Mouse (Mus musculus) left cerebral cortex, adult 11 months (tissue): ENCODE measurements at regions not wholly inside any gene's neighbourhood (a gene's known extent, or its start where the extent isn't known, plus 50 kb on each side); places are given as distances from the start of the nearest gene placed in this dataset.

Experiments
- DNase-seq: peaks from one replicate; pipeline ENCODE4 v3.0.0; 2022; ENCODE audit warnings: low spot score

GRCm38 (mm10) chr7:64058282-64058872 lies 95.3 kb upstream of the Trpm1 start:
- DNase-seq: no peak

DNA sequence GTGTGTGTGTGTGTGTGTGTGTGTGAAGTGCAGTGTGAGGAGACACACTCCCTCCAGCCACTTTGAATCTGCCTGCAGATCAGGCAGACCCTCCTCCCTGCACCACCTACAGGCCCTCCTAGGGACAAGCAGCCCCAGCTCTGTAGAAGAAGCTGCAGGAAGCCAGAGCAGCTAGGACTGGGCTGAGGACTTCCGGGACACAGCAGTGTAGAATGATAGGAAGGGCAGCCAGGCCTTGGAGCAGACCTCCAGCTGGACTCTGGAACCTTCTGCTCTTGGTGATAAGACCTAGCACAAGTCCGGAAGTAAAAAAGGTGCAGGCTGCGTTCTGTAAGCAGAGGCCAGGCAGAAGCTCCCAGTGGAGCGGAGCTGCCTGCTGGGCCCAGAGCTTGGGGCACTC lies 95.8 kb upstream of the Trpm1 start:
- DNase-seq: no peak

GRCm38 (mm10) chr7:64056498-64056897 lies 97.1 kb upstream of the Trpm1 start:
- no peak for DNase-seq

DNA sequence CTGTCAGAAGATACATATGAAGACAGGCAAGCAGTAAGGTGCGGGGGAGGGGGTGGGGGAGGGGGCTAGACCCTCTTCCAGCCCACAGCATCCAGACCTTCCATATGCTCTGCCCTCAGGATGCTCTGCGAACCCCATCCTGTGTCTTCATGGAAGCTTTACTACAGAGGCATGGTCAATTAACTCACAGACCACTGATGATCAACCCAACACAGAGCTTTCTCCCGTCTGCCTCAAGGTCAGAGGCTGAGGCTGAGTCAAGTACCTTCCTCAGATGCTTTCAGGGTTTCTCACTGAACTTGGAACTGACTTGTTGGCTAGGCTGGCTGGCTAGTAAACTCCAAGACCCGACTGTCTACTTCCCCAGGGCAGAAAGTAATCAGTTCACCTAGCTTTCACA lies 98.6 kb upstream of the Trpm1 start:
- DNase-seq: no peak

DNA sequence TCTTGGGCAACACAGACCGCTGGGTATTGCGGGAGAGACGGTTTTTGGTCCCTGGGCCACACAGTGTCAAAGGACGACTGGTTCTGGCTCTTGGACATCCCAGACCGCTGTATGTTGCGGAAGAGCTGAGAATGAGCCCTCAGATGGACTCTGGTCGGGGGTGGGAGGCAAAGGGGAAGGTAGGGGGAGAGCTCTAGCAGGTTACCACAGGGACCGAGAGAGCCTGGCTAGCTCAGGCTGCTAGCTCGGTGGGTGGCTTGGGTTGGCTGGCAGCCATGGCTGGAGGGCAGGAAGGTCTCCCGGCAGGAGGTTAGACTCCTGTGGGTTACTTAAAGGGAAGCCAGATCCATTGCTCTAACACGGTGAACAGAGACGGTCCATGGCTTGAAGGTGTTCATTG lies 99.9 kb upstream of the Trpm1 start:
- DNase-seq: no peak

- DNase-seq: no peak
Observed at GRCm38 (mm10) chr7:64052400-64052799, 101.2 kb upstream of the Trpm1 start.

DNA sequence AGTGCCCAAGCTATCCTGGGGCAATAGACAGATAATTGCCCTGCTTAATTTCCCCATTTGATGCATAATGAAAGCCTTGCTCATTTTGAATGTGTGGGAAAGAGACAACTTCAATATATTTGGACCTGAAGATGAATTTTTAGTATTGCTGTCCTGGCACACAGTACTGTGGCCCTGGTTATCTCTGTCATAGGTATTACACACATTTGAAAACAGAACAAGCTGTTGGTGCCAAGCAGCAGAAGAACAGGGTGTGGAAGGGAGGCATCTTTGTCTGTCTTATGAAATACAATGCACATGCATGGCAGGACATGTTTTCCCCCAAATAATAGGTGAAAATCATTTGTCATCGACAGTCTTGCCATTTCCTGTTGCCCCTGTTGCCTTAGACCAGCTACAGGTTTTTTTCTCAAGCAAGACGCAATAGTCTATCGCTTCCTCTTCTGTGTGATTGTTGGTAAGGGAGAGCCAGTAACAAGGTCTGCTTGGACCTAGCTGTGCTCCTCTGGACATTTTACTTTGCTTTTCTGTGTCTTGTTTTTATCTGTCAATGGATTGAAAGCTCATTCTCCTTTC lies 102.7 kb upstream of the Trpm1 start:
- DNase-seq: no peak

DNA sequence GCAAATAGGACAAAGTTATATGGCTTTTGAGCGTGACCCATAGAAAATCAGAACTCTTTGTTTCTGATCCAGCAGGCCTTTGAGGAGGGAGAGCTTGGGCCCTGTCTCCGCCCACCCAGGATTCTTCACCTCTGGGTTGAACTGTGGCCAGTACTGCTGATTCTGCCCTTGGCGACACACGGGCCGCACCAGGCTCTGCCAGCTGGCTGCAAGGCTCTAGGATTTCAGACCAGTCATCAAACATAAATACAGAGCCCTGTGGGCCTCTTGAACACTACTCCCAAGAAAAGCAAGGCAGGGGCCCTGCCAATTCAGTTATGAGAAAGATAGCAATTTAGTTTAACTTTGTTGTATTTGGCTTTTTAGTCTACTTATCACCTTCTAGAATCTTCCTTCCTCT lies 103.4 kb upstream of the Trpm1 start:
- no peak for DNase-seq

DNA sequence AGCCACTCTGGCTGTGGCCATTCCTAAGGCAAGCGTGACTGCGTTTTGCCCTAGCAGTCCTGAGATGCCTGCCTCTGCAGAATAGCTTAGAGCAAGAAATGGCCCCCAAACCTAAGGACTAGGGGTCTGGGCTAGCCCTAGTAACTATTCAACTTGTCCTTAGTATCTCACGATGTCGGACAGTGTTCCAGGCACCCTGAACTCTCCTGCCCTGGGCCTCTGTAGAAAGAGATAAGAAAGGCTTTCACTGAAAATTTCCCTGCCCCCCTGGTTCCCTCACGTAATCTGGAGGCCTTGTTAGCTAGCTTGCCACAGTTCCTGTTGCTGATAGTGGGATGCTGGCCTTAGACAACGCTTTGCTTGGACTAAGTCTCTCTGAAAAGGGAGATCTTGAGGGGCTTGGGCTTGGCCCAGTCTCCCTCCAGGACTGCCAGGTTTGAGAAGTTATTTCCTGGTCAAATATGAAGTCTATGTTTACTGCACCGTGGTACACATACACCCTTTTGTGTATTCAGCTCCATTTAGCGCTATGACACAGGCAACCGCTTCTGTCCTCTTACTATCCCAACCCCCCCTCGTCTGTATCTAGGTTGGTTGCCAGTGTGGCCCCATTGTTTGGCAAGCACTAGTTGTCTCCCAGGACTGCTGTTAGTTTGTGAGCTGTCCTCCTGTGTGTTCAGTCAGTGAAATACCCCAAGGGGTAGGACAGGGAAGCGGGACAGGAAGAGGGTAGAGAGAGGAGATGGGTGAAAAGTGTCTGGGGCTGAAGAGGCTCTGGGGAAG lies 104.3 kb upstream of the Trpm1 start:
- no peak for DNase-seq

DNA sequence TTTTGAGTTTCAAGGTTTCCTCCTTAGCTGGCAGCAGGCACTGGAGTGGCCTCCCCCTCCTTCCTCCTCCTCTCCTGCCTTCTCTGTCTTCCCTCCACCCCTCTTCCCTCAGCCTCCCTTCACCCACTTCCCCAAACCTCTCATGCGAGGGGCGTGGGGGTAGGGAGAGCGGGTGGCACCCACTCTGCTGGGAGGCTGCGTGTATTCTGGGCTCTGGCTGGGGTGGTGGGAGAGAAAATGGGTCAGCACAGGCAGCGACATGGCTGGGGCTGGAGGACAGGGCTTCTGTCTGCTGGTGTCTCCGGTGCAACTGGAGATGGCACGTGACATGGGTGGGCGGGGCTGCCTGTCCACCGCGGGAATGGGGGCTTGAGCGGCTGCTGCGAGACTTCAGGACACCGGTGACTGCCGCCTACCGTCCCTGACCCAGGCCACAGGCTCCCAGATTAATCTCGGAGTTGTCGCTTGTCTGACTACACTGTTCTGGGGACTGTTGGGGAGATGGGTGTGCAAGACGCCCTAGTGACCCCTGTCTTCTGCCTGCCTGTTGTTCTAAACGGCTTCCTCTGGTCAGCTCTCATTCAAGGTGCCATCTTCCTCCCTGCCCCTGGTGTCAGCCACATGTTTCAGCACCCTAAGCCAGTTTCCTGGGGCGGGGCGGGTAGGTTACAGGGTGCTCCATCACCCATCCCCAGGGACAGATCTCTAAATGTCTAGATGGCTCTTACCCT lies 105.0 kb upstream of the Trpm1 start:
- DNase-seq: no peak

- no peak for DNase-seq
Observed at GRCm38 (mm10) chr7:64047831-64048230, 105.8 kb upstream of the Trpm1 start.

DNA sequence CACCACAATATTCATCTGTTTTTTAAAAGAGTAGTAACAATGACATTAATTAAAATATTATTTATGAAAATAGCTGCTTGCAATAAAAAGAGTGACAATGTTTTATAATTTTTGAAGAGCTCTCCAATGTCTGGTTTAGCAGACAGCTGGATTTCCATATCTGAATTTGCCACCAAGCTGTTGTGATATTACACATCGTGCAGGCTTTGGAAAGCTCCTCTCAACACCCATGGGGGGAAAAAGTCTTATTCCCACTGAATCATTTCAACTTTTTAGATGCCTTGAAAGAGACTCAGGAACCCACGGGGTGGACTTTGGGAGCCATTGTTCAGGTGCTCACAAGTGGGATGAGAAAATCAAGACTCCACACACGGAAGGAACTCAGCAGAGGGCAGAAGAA lies 106.6 kb upstream of the Klf13 start:
- DNase-seq: no peak

- DNase-seq: no peak
Observed at GRCm38 (mm10) chr7:64042978-64043377, 104.3 kb upstream of the Klf13 start.

GRCm38 (mm10) chr7:64041303-64041702 lies 102.6 kb upstream of the Klf13 start:
- DNase-seq: no peak

DNA sequence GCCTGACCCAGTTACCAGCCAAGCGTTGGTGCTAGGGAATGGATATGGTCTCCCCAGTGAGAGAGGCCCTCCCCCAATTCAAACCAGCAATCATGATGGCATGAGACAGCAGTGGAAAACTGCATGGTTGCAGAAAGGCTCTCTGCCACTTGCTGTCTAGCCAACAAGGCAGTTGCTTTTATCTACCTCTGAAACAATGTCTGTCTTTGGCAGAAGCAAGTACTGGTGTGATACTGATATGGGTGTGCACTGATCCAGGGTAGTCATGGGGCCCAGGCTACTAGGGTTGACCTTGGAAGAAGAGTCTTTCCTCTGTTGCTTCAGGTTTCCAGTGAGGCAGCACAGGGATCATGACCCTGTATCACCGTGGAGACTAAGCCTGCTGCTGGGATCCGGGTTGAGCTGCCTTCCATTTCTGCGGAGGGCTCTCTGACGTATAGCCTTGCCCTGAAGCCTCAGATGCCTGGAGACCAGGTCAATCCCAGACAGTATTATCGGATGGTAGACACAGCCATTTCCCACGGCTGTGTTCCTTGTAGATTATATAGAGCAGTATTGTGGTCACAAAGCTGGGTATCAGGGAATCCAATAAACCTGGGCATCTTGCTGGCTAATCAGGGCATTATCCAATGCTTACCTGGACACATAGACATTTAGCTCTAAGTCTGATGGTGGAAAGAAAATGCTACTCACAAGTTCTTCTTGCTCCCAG lies 101.5 kb upstream of the Klf13 start:
- DNase-seq: no peak

- DNase-seq: no peak
Observed at GRCm38 (mm10) chr7:64037701-64038231, 99.1 kb upstream of the Klf13 start.

GRCm38 (mm10) chr7:64036154-64036553 lies 97.4 kb upstream of the Klf13 start:
- DNase-seq: no peak

DNA sequence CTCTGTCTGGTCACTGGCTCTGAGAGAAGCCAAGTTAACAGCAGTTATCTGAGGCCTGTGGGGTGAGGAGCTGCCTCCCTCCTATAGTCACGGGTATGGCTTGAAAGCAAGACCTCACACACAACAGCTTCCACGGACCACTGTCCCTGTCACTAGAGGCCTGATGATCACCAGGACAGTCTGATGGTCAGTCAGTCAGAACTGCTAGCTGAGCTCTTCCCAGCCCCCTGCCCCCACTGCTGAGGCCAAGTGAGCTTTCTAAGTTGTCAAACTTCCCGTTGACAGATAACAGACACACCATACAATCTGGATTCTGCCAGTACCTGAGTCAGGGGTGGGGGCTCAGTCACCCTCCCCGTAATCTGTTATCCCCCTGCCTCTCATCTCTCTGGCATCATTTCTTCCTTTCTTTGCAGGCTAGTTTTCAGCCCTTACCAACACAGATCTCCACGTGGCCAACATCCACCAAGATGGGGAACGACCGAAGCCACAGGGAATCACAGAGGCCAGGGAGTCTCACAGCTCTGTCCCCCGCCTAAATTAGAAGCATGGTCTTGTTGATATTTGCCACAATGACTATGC lies 96.4 kb upstream of the Klf13 start:
- DNase-seq: no peak

- DNase-seq: no peak
Observed at GRCm38 (mm10) chr7:64034493-64034892, 95.8 kb upstream of the Klf13 start.

DNA sequence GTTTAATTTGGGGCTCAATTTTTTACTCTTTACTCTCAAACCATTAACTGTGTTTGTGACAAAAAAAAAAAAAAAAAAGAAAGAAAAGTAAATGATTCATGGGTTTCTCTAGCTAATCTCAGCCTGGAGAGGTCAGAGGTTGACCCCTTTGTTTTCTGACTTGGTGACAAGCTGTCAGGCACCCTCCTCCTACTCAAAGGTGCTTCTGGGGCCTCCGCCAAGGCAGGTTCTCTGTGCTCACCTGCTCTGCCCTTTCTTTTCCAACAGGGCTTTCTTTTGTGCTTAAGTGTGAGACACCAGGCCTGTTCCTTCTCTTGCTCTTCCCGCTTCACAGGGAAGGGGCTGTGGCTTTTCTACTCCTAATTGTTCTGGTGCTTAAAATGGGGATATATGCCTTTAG lies 94.7 kb upstream of the Klf13 start:
- DNase-seq: no peak

DNA sequence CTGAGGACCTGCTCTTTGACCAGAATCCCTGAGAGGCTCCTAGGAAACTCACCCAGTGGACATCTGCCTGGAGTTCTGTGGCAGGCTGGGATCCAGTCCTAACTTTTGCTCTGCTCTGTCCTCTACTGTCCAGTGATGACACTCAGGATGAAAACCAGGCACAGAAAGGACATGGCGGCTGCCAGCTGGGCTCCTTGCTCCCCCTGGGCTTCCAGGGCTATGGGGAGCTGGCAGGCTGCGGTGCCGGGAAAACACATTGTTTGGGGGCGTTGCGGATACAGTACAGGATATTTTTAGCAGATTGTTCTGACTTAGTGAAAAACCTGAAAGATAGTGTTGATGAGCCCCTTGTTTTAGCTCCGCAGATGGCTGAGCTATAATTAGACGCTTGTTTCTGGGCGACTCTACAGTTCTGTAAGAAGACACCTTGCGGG lies 94.2 kb upstream of the Klf13 start:
- peak; percentile 84 for DNase-seq

- DNase-seq: no peak
Observed at GRCm38 (mm10) chr7:64030650-64031049, 91.9 kb upstream of the Klf13 start.
